Mouse (Mus musculus): Measurements from ENCODE around the gene Cxcl16. TPM values are rescaled to one million over a fixed set of nuclear protein-coding genes. Genes with fewer than 3 reads are reported as not detected.

Cxcl16 gene
- total RNA-seq, 1 experiment from 2014 or later = 5.5 TPM

DNA sequence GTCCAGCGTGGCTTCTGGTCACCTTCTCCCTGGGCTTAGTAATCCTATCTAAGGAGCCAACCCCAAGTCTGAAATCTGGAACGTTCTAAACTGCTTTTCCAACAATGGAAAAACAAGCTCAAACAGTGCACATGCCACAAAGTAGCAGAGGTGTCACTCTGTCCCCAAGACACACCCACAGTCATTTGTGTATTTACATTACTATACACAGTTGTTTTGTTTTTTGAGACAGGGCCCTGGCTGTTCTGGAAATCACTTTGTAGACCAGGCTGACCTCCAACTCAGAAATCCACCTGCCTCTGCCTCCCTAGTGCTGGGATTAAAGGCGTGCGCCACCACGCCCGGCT lies 49.5 kb downstream of the Cxcl16 start:
- no peak for DNase-seq

GRCm38 (mm10) chr11:70409594-70410296 lies 50.0 kb downstream of the Cxcl16 start, which contains the start of gene Pelp1:
Gene Pelp1 (minus strand): TSS chr11:70410031.
- DNase-seq = peak; percentile 85

Small RNAs within 50 kb of the gene (microRNA-seq; reads per million reads assigned to microRNA genes)
- gene Mir7115 = 0.36 to 1.7 reads per million in 2 experiments

Other genes starting within 250 kb of the Cxcl16 start
- gene Slc16a11, start 247.2 kb downstream of the Cxcl16 start, total RNA-seq (2021) = 2.4 TPM in 1 of 2 replicates, not detected in the other
- 3.7 and 4.9 TPM in 2 replicates for gene Slc16a13, start 238.9 kb downstream of the Cxcl16 start, total RNA-seq (2021)
- gene Bcl6b, start 230.2 kb downstream of the Cxcl16 start, total RNA-seq (2021) = 12.2 and 20.5 TPM in 2 replicates
- 45.8 and 59.1 TPM in 2 replicates for gene 0610010K14Rik, start 222.1 kb downstream of the Cxcl16 start, total RNA-seq (2021)
- gene Gm21988, start 220.2 kb downstream of the Cxcl16 start, total RNA-seq (2021) = 7.1 and 7.2 TPM in 2 replicates
- 271 and 305 TPM in 2 replicates for gene Rnasek, start 220.1 kb downstream of the Cxcl16 start, total RNA-seq (2021)
- 1.5 and 1.8 TPM in 2 replicates for gene Alox12, start 204.6 kb downstream of the Cxcl16 start, total RNA-seq (2021)
- not detected in 2 replicates for gene Alox12e, start 137.4 kb downstream of the Cxcl16 start, total RNA-seq (2021)
- 2.1 and 2.7 TPM in 2 replicates for gene Alox15, start 108.0 kb downstream of the Cxcl16 start, total RNA-seq (2021)
- 23.3 and 26.7 TPM in 2 replicates for gene Pelp1, start 50.0 kb downstream of the Cxcl16 start, total RNA-seq (2021)
- 17.1 and 29.9 TPM in 2 replicates for gene Arrb2, start 27.3 kb downstream of the Cxcl16 start, total RNA-seq (2021)
- 23.0 and 25.4 TPM in 2 replicates for gene Med11, start 8.1 kb downstream of the Cxcl16 start, total RNA-seq (2021)
- gene Zmynd15, start 551 bp downstream of the Cxcl16 start, total RNA-seq (2021) = 1.5 and 1.8 TPM in 2 replicates
- not detected in 2 replicates for gene Tm4sf5, start 45.3 kb upstream of the Cxcl16 start, total RNA-seq (2021)
- gene Vmo1, start 54.6 kb upstream of the Cxcl16 start, total RNA-seq (2021) = not detected in 2 replicates
- gene Gltpd2, start 59.2 kb upstream of the Cxcl16 start, total RNA-seq (2021) = 1.2 TPM in 1 of 2 replicates, not detected in the other
- gene Psmb6, start 65.4 kb upstream of the Cxcl16 start, total RNA-seq (2021) = 254 and 270 TPM in 2 replicates
- not detected in 2 replicates for gene Gm40193, start 73.0 kb upstream of the Cxcl16 start, total RNA-seq (2021)
- 8.7 and 14.5 TPM in 2 replicates for gene Pld2, start 80.1 kb upstream of the Cxcl16 start, total RNA-seq (2021)
- 45.7 and 58.9 TPM in 2 replicates for gene Mink1, start 102.9 kb upstream of the Cxcl16 start, total RNA-seq (2021)
- gene 4930544D05Rik, start 155.9 kb upstream of the Cxcl16 start, total RNA-seq (2021) = not detected in 2 replicates
- not detected in 2 replicates for gene Chrne, start 159.2 kb upstream of the Cxcl16 start, total RNA-seq (2021)
- not detected in 2 replicates for gene Gp1ba, start 179.1 kb upstream of the Cxcl16 start, total RNA-seq (2021)
- 92.7 and 106 TPM in 2 replicates for gene Rnf167, start 187.3 kb upstream of the Cxcl16 start, total RNA-seq (2021)
- gene Slc25a11, start 187.5 kb upstream of the Cxcl16 start, total RNA-seq (2021) = 122 and 146 TPM in 2 replicates
- gene Pfn1, start 194.7 kb upstream of the Cxcl16 start, total RNA-seq (2021) = 922 and 959 TPM in 2 replicates
- gene Eno3, start 197.2 kb upstream of the Cxcl16 start, total RNA-seq (2021) = 17.9 and 28.3 TPM in 2 replicates
- 88.3 and 97.4 TPM in 2 replicates for gene Spag7, start 209.4 kb upstream of the Cxcl16 start, total RNA-seq (2021)
- 50.2 and 51.3 TPM in 2 replicates for gene Camta2, start 228.1 kb upstream of the Cxcl16 start, total RNA-seq (2021)
- 9.1 and 12.2 TPM in 2 replicates for gene Inca1, start 240.2 kb upstream of the Cxcl16 start, total RNA-seq (2021)
- 173 and 182 TPM in 2 replicates for gene Kif1c, start 240.6 kb upstream of the Cxcl16 start, total RNA-seq (2021)